Mouse (Mus musculus): ENCODE results near the gene Cyb561d1.

- no peak for TF ChIP-seq POU5F1 (IDR thresholded peaks at IDR 0.05; ENCODE audit: borderline replicate concordance, low read length)
- TF ChIP-seq CTCF (conservative IDR thresholded peaks at IDR 0.05; ENCODE audit: low read length): no peak
These were observed 5.7 kb downstream of the Cyb561d1 start for GRCm38 (mm10) chr3:108195287-108195686.

Data from E14TG2a.4 (cell line).